In the genomic region with DNA sequence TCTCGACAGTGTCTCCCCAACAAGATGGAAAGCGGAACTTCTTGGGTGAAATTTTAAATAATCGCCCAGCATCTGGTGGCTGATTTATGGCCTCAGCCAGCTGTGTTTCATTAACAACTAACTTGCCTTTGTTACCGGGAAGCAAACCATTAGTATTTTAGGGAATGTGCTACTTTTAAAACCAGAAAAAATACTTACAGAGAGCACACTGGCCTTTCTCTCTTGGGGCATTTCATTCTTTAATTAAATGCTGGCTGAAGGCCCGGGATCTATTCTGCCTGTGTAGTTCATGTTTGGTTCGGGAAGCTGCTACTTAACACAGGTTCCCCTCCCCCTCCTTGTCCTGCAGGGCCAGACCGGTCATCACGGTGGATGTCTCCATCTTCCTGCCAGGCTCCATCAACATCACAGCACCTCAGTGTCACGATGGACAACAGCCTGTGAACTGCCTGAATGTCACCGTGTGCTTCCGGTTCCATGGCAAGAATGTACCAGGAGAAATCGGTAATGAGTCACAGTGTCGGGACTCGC, we compare ENCODE assay signal across 11 mouse cellular contexts.
DNase-seq lines count a peak whose midpoint lies in the region; ATAC-seq and TF ChIP-seq lines count a peak whose summit lies in the region.
"Had no signal": no experiment of that assay in that cellular context is flagged by ENCODE, and none has a peak within 500 bp of the region (broad histone marks: within the 10 kb centered on the region; RNA-seq: fewer than 3 reads in every experiment).

No protein-coding gene starts in this region.

- intact Hi-C loops in heart, postnatal 25 days (cut with DNase I): no loop called here

- H3K9me3 ChIP-seq in hindbrain, postnatal 0 days (ENCODE audit: low read length): no peaks in the 10 kb centered on the region
- no peaks in the 10 kb centered on the region; the same call in 1 of the 2 replicates for H3K9me3 ChIP-seq in hindbrain, embryonic 12.5 days (replicated peaks)
- no peaks in the 10 kb centered on the region for H3K9me3 ChIP-seq in MEL (replicated peaks; ENCODE audit: insufficient read depth, low read length)
- H3K9me3 ChIP-seq: liver, embryonic 12.5 days; neural tube, embryonic 13.5 days had no signal

- H3K4me3 ChIP-seq in hindbrain, postnatal 0 days (ENCODE audit: low read length): no peak overlapping the region
- no peak overlapping the region for H3K4me3 ChIP-seq in hindbrain, embryonic 12.5 days
- H3K4me3 ChIP-seq in MEL (ENCODE audit: control insufficient read depth in 1 of 2, insufficient read depth in 1 of 2, low read depth in 2 of 2, low read length in 2 of 2): no peak overlapping the region; a peak in 1 of 4 replicates
- H3K4me3 ChIP-seq: liver, embryonic 12.5 days; neural tube, embryonic 13.5 days had no signal

- no peaks in the 10 kb centered on the region for H3K27me3 ChIP-seq in hindbrain, postnatal 0 days (ENCODE audit: insufficient read depth, low read length)
- 0 out of 2 replicates have a peak, but pooled peaks cover 3% of the 10 kb centered on the region for H3K27me3 ChIP-seq in hindbrain, embryonic 12.5 days
- H3K27me3 ChIP-seq in MEL (ENCODE audit: control insufficient read depth in 1 of 2, insufficient read depth in 2 of 2, low read length in 2 of 2): no peaks in the 10 kb centered on the region
- H3K27me3 ChIP-seq: liver, embryonic 12.5 days had no signal

- peaks cover 14% of the 10 kb centered on the region for H3K4me1 ChIP-seq in hindbrain, postnatal 0 days (ENCODE audit: insufficient read depth, low read length)
- H3K4me1 ChIP-seq in hindbrain, embryonic 12.5 days: peaks cover 15% of the 10 kb centered on the region
- H3K4me1 ChIP-seq in MEL (ENCODE audit: control insufficient read depth in 1 of 2, insufficient read depth in 2 of 2, low read length in 2 of 2): peaks cover 7 to 17% of the 10 kb centered on the region in 2 experiments

- no peak overlapping the region for H3K27ac ChIP-seq in hindbrain, postnatal 0 days
- no peak overlapping the region for H3K27ac ChIP-seq in hindbrain, embryonic 12.5 days
- H3K27ac ChIP-seq in MEL (ENCODE audit: control insufficient read depth, low read depth, low read length): no peak overlapping the region
- H3K27ac ChIP-seq: liver, embryonic 12.5 days; neural tube, embryonic 13.5 days had no signal

- no peak for TF ChIP-seq EP300 in MEL (IDR thresholded peaks at IDR 0.05; ENCODE audit: low read depth in 1 of 2, low read length in 2 of 2)

- DNase-seq in hindbrain, postnatal 0 days (ENCODE audit: low spot score): peak; percentile 62
- DNase-seq in MEL (ENCODE audit: low read depth, low spot score): no peak
- DNase-seq in embryo, embryonic 9.5 days (ENCODE audit: extremely low spot score): peak; percentile 27
- DNase-seq in kidney, postnatal 10 days: peak; percentile 72
- DNase-seq in thymus, postnatal 0 days (ENCODE audit: low spot score): no peak
- no peak for DNase-seq in gastrocnemius, postnatal 10 days
- no peak for DNase-seq in heart, postnatal 25 days (ENCODE audit: low spot score)
- DNase-seq: thymus, adult 18-20 months had no signal

- no peak for TF ChIP-seq CTCF in hindbrain, postnatal 0 days (IDR thresholded peaks at IDR 0.05; ENCODE audit: low read depth)
- TF ChIP-seq CTCF in MEL (IDR thresholded peaks at IDR 0.05 in 2 of 3, conservative IDR thresholded peaks at IDR 0.05 in 1 of 3; ENCODE audit: control insufficient read depth in 1 of 3, insufficient read depth in 1 of 3, low read depth in 2 of 3, low read length in 3 of 3, poor library complexity in 1 of 3, severe bottlenecking in 1 of 3): no peak

- ATAC-seq in hindbrain, postnatal 0 days: peak; percentile 37; the same call in 1 of the 2 replicates
- ATAC-seq in hindbrain, embryonic 12.5 days (ENCODE audit: low FRiP score): no peak
- ATAC-seq: liver, embryonic 12.5 days had no signal

- H3K9ac ChIP-seq in hindbrain, postnatal 0 days (replicated peaks; ENCODE audit: low read length): no peak overlapping the region
- no peak overlapping the region for H3K9ac ChIP-seq in hindbrain, embryonic 12.5 days
- no peak overlapping the region for H3K9ac ChIP-seq in MEL (ENCODE audit: control insufficient read depth, low read depth, low read length, poor library complexity, severe bottlenecking)
- H3K9ac ChIP-seq: liver, embryonic 12.5 days; neural tube, embryonic 13.5 days had no signal

- TF ChIP-seq RAD21 in MEL (IDR thresholded peaks at IDR 0.05; ENCODE audit: low read depth, low read length): no peak

- TF ChIP-seq POLR2A in MEL (IDR thresholded peaks at IDR 0.05; ENCODE audit: control insufficient read depth in 1 of 2, insufficient read depth in 1 of 2, low read depth in 1 of 2, low read length in 2 of 2, poor library complexity in 1 of 2): no peak

- WGBS in hindbrain, postnatal 0 days: 45% methylated on average over 14 of the region's 14 CpGs
- WGBS in hindbrain, embryonic 12.5 days: 52% methylated on average over 14 of the region's 14 CpGs

- H3K36me3 ChIP-seq in hindbrain, postnatal 0 days (ENCODE audit: insufficient read depth, low read length): no peaks in the 10 kb centered on the region
- no peaks in the 10 kb centered on the region for H3K36me3 ChIP-seq in hindbrain, embryonic 12.5 days
- peaks cover 0 to 6% of the 10 kb centered on the region in 2 experiments; a peak in 2 of 4 replicates for H3K36me3 ChIP-seq in MEL (ENCODE audit: control insufficient read depth in 1 of 2, insufficient read depth in 2 of 2, low read length in 2 of 2)
- H3K36me3 ChIP-seq: liver, embryonic 12.5 days; neural tube, embryonic 13.5 days had no signal

- no peak overlapping the region for H3K4me2 ChIP-seq in hindbrain, postnatal 0 days (ENCODE audit: low read depth, low read length)
- no peak overlapping the region for H3K4me2 ChIP-seq in hindbrain, embryonic 12.5 days (replicated peaks)
- H3K4me2 ChIP-seq: liver, embryonic 12.5 days; neural tube, embryonic 13.5 days had no signal

- no peaks in the 10 kb centered on the region for H3K79me2 ChIP-seq in MEL (ENCODE audit: control insufficient read depth, insufficient read depth, low read length, poor library complexity)

TF ChIP-seq in MEL, 35 proteins besides CTCF, POLR2A, EP300 and RAD21:
- no peak for TF ChIP-seq USF2 (IDR thresholded peaks at IDR 0.05; ENCODE audit: borderline replicate concordance in 1 of 2, insufficient read depth in 1 of 2, low read depth in 1 of 2, low read length in 2 of 2)
- TF ChIP-seq ETS1 (IDR thresholded peaks at IDR 0.05; ENCODE audit: low read depth, low read length): 0 out of 2 replicates have a peak, but pooled peaks have one; percentile 36

Comparison
In these comparisons a context has a peak if more than half of its experiments do, and no peak if none do; other contexts are left out.
1. DNase-seq: peak in hindbrain, postnatal 0 days (single experiment), embryo, embryonic 9.5 days (single experiment) and kidney, postnatal 10 days (single experiment); none in MEL (single experiment), thymus, postnatal 0 days (single experiment), gastrocnemius, postnatal 10 days (single experiment) and heart, postnatal 25 days (single experiment).